Comparison of ENCODE assay signal across 8 mouse cellular contexts in the genomic region with DNA sequence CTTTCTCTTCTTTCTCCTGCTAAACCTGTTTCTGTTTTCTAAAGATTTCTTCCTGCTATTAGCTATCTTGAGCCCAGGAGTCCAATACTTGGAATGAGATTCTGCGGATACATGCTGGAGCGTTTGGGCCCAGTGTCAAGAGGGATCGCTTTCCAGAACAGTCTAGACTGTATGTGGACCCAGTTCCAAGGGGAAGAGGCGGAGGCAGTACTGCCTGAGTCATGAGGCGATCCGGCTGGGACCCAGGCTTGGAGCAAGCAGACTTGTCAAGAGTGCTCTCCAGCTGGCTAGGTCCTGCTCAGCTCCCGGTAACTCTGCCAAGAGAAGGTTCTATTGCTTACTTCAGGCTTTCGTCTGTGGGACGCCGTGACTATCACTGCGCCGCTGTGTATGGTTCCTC. TPM values are rescaled to one million over a fixed set of nuclear protein-coding genes. Genes with fewer than 3 reads are reported as not detected.
A peak's percentile ranks its signal among the peaks of the same experiment; 100 is the strongest.
DNase-seq lines count a peak whose midpoint lies in the region; ATAC-seq lines count a peak whose summit lies in the region.

No protein-coding gene starts in this region.

- no peaks in the 10 kb centered on the region for H3K27me3 ChIP-seq in embryonic facial prominence, embryonic 14.5 days (replicated peaks; ENCODE audit: control insufficient read depth, insufficient read depth, low read length)
- H3K27me3 ChIP-seq in embryonic facial prominence, embryonic 10.5 days (replicated peaks; ENCODE audit: low read depth, poor library complexity, severe bottlenecking): no peaks in the 10 kb centered on the region
- H3K27me3 ChIP-seq in stomach, embryonic 15.5 days (replicated peaks): no peaks in the 10 kb centered on the region

- intact Hi-C loops in left cerebral cortex, postnatal 10 days (cut with DNase I): no loop called here

- H3K36me3 ChIP-seq in embryonic facial prominence, embryonic 14.5 days (ENCODE audit: control insufficient read depth, insufficient read depth, low read length): no peaks in the 10 kb centered on the region
- no peaks in the 10 kb centered on the region for H3K36me3 ChIP-seq in embryonic facial prominence, embryonic 10.5 days (replicated peaks)
- no peaks in the 10 kb centered on the region for H3K36me3 ChIP-seq in stomach, embryonic 15.5 days

- peak; percentile 64 for DNase-seq in embryonic facial prominence, embryonic 14.5 days (ENCODE audit: low spot score)
- DNase-seq in embryonic facial prominence, embryonic 10.5 days (ENCODE audit: low spot score): no peak
- peak; percentile 18 for DNase-seq in adrenal gland, adult 8-10 months
- DNase-seq in gastrocnemius, postnatal 4 days (ENCODE audit: low spot score in 2 of 2): peak; percentile 60 to 83
- peak; percentile 34 to 54 for DNase-seq in left cerebral cortex, postnatal 10 days (ENCODE audit: extremely low spot score in 1 of 2, low spot score in 2 of 2)
- DNase-seq in embryo, embryonic 9.5 days (ENCODE audit: extremely low spot score): no peak
- DNase-seq in retina, postnatal 1 day: no peak

- no peak overlapping the region for H3K4me2 ChIP-seq in embryonic facial prominence, embryonic 14.5 days (ENCODE audit: low read depth, low read length)
- H3K4me2 ChIP-seq in stomach, embryonic 15.5 days: no peak overlapping the region

- WGBS in embryonic facial prominence, embryonic 14.5 days: 76% methylated on average over 12 of the region's 12 CpGs
- 89% methylated on average over 12 of the region's 12 CpGs for WGBS in embryonic facial prominence, embryonic 10.5 days
- 61% methylated on average over 12 of the region's 12 CpGs for WGBS in stomach, embryonic 15.5 days

- H3K9ac ChIP-seq in embryonic facial prominence, embryonic 14.5 days (ENCODE audit: low read depth, low read length): no peak overlapping the region
- no peak overlapping the region for H3K9ac ChIP-seq in stomach, embryonic 15.5 days

- no peaks in the 10 kb centered on the region for H3K4me1 ChIP-seq in embryonic facial prominence, embryonic 14.5 days (ENCODE audit: control insufficient read depth, insufficient read depth, low read length)
- H3K4me1 ChIP-seq in embryonic facial prominence, embryonic 10.5 days: no peaks in the 10 kb centered on the region
- H3K4me1 ChIP-seq in stomach, embryonic 15.5 days: no peaks in the 10 kb centered on the region

- no peaks in the 10 kb centered on the region for H3K9me3 ChIP-seq in embryonic facial prominence, embryonic 14.5 days (ENCODE audit: control insufficient read depth, low read length)
- H3K9me3 ChIP-seq in embryonic facial prominence, embryonic 10.5 days: no peaks in the 10 kb centered on the region
- no peaks in the 10 kb centered on the region for H3K9me3 ChIP-seq in stomach, embryonic 15.5 days

- no peak overlapping the region for H3K4me3 ChIP-seq in embryonic facial prominence, embryonic 14.5 days (ENCODE audit: low read depth, low read length)
- H3K4me3 ChIP-seq in embryonic facial prominence, embryonic 10.5 days: no peak overlapping the region
- no peak overlapping the region for H3K4me3 ChIP-seq in stomach, embryonic 15.5 days (replicated peaks)

- ATAC-seq in embryonic facial prominence, embryonic 14.5 days (ENCODE audit: low read depth): no peak
- peak; percentile 56 for ATAC-seq in stomach, embryonic 15.5 days (ENCODE audit: insufficient read depth, low FRiP score, low read depth)

- no peak overlapping the region for H3K27ac ChIP-seq in embryonic facial prominence, embryonic 14.5 days (replicated peaks; ENCODE audit: low read depth, low read length)
- H3K27ac ChIP-seq in embryonic facial prominence, embryonic 10.5 days (replicated peaks): no peak overlapping the region; the same call in 1 of the 2 replicates
- no peak overlapping the region for H3K27ac ChIP-seq in stomach, embryonic 15.5 days

RNA-seq across cellular contexts. Expression of a gene that starts 50.7 kb away (rescaled TPM):
- 62.0 and 67.3 TPM in 2 replicates for polyA plus RNA-seq in embryonic facial prominence, embryonic 14.5 days (2014; fragmentation: Nextera tagmentation; extraction: Ambion mirVana)
- polyA plus RNA-seq in embryonic facial prominence, embryonic 10.5 days (2016; fragmentation: Nextera tagmentation; extraction: Ambion mirVana): 33.8 and 43.4 TPM in 2 replicates
- total RNA-seq in adrenal gland, adult 8-10 months (2022): 10 to 100 TPM; 12.4 to 21.2 (median 16.4) TPM
- total RNA-seq in gastrocnemius, postnatal 4 days (2021): 10 to 100 TPM; 38.8 to 43.4 TPM
- 10 to 100 TPM; 73.8 to 79.8 TPM for total RNA-seq in left cerebral cortex, postnatal 10 days (2021)
- 22.3 and 22.5 TPM in 2 replicates for polyA plus RNA-seq in stomach, embryonic 15.5 days (2015; fragmentation: Nextera tagmentation; extraction: Ambion mirVana)

Comparison
In these comparisons a context has a peak if more than half of its experiments do, and no peak if none do; other contexts are left out.
1. DNase-seq: peak in embryonic facial prominence, embryonic 14.5 days (single experiment), adrenal gland, adult 8-10 months (single experiment), gastrocnemius, postnatal 4 days (2 of 2) and left cerebral cortex, postnatal 10 days (2 of 2); none in embryonic facial prominence, embryonic 10.5 days (single experiment), embryo, embryonic 9.5 days (single experiment) and retina, postnatal 1 day (single experiment).